Mouse (Mus musculus): ENCODE data around the gene AW011738.

GRCm38 (mm10) chr4:156235808-156236533, 32.9 kb downstream of the AW011738 start, which contains the start of gene Noc2l:
- TF ChIP-seq GATA1 (IDR thresholded peaks at IDR 0.05; ENCODE audit: low read length) = no peak
- no peak for TF ChIP-seq TAL1 (IDR thresholded peaks at IDR 0.05; ENCODE audit: low read length)
